Mouse (Mus musculus): ENCODE measurements around the gene Zfp646.
"Not testable (repeated sequence)": the region's sequence is repeated elsewhere in the genome, so short reads cannot be mapped to it uniquely, and the experiment has no call there.

The Zfp646 gene

DNA sequence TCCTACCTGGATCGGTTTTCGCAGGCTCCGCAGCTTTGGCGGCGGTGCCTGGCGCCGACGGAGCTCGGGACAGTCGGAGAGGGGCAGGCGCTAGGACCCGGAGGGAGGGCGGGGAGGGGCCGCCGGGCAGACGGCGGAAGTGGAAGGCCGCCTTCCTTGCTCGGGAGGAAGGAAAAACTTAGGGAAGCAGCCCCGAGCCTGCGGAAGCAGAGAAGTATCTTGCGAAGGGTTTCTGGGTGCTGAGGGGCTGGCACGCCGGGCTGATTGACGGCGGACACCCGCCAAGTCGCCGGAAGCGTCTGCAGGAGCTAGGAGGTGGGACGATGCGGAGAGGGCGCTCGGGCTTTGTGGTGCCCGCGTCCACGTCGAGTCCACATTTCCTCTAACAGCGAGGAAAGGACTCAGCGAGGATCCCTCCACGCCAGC lies at the start of gene Zfp646:
Gene Zfp646, plus strand, starts transcription at position 181 of the 426 bp plus-strand sequence.
- peak; percentile 83 for DNase-seq (ENCODE audit: low read depth)

- no peak for DNase-seq (ENCODE audit: low read depth)
Measured at GRCm38 (mm10) chr7:127835550-127835949, 40.5 kb upstream of the Zfp646 start.

DNA sequence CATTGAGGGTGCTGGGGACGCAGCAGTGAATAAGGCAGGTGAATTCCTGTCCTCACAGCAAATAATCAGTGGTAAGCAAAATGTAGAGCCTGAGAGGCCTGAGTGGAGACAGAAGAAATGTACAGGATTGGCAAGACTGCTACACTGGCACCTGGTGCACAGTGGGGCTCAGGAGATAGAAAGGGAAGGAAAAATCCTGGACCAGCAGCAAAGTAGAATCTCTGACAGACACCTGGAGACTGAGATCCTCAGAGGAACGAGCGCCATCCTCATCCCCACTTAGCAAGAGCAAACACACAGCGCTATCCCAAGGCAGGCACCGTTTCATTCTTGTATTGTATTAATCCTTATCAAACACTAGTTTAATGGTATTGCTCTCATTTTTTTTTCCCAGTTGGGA lies 38.5 kb upstream of the Zfp646 start:
- no peak for DNase-seq (ENCODE audit: low read depth)

- not testable (repeated sequence) for DNase-seq (ENCODE audit: low read depth)
Measured at GRCm38 (mm10) chr7:127837878-127838277, 38.1 kb upstream of the Zfp646 start.

- DNase-seq (ENCODE audit: low read depth), result not testable (repeated sequence)
Measured at GRCm38 (mm10) chr7:127840031-127840430, 36.0 kb upstream of the Zfp646 start.

DNA sequence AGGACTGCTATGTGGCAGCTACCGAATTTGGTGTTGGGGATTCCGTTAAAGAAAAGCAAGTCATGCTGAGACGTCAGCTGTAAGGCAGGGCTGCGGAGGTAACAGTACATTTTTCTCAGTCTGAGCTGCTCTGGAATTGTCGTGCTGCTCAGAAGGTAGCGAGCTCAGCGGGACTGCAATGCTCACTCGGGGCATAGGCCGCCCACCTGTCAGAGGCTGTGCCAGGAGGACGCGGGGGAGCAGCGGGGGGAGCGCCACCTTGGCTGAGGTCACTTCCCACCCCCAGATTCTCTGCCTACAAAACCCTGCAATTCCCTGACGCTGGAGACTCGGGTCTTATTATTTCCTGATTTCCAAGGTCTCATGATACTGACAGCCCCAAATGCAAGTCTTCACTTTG lies 35.1 kb upstream of the Zfp646 start:
- no peak for DNase-seq (ENCODE audit: low read depth)

DNA sequence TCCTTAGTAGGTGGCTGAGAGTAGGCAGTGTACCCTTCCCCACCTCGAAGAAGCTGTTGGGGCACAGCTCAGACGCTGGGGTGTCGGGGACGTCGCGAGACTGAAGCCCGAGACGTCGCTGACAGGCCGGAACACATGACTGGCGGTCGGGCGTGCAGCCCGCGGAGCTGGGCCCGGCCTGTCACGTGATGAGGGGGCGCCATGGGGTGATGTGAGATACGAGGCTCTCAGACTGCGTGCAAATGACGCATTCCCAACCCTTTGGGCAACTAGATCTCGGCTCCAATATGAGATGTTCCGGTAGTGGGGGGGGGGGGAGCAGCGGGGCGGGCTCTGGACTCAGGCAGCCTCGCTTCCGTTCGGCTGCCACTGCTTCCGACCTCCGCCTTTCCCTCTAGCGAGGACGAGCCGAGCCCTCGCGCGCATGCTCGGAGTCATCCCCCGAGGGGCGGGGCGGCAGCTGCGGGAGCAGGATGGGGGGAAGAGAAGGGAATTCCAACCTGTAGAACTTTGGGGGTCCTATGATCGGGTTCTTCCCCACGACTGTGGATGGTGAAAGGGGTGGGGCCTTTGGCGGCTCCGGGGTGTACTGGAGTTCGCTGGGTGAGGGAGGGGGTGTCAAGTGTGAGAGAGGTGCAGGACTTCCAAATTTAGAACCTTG lies 34.6 kb upstream of the Zfp646 start:
- DNase-seq (ENCODE audit: low read depth), result peak; percentile 96

GRCm38 (mm10) chr7:127842001-127842718 lies 33.9 kb upstream of the Zfp646 start:
- peak; percentile 89 for DNase-seq (ENCODE audit: low read depth)

- peak; percentile 67 for DNase-seq (ENCODE audit: low read depth)
Measured at GRCm38 (mm10) chr7:127849973-127850875, 25.8 kb upstream of the Zfp646 start.

DNA sequence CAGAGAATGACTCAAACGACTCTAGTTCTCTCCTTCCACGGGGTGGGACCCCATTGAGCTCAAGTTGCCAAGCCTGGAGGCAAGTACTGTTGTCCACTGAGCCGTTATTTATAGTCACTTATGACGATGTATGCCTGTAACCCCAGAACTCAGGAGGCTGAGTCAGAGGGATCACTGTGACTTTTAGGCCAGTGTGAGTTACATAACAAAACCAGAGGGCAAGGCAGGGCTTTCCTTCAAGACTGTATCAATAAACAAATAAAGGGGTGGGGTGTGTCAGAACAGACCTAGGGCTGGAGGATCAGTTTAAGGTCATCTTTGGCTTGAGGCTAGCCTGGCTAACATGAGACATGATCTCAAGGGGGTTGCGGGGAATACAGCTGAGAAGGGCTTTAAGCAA lies 25.1 kb upstream of the Zfp646 start:
- DNase-seq (ENCODE audit: low read depth), result peak; percentile 86

DNA sequence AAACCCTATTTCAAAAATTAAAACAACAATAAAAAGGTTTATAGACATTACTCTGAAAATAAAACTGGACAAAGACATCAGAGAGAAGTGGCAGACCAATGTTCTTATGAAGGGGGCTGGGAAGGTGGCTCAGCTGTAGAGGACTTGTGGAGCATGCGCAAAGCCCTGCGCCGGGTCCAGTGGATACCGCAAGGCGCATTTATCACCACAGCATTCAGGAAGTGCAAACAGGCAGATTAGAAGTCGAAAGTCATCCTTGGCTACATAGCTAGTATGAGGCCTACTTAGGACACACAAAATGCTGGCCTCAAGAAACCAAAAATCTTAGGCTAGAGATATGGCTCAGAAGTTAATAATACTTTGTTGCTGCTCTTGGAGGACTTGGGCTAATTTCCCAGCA lies 17.8 kb upstream of the Zfp646 start:
- no peak for DNase-seq (ENCODE audit: low read depth)

- DNase-seq (ENCODE audit: low read depth), result no peak
Measured at GRCm38 (mm10) chr7:127866434-127866833, 9.6 kb upstream of the Zfp646 start.

DNA sequence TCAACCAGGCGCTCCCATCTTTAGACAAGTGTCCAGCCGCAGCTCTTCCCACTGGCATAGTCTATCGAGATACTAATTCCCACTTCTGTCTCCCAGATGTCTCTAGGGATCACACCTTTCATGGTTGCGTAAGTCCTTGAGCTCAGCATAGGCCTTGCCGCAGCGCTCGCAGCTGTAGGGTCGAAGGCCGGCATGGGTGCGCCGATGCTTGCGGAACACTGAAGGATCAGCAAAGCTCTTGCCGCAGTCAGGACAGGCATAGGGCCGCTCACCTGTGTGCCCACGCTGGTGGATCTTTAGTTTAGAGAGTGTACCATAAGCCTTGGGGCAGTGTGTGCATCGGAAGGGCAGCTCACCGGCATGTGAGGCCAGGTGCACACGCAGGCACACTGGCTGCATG lies 8.4 kb upstream of the Zfp646 start:
- no peak for DNase-seq (ENCODE audit: low read depth)

GRCm38 (mm10) chr7:127869149-127869810 lies 6.7 kb upstream of the Zfp646 start:
- DNase-seq (ENCODE audit: low read depth), result peak; percentile 45

GRCm38 (mm10) chr7:127870136-127870821 lies 5.7 kb upstream of the Zfp646 start:
- DNase-seq (ENCODE audit: low read depth), result peak; percentile 17

- no peak for DNase-seq (ENCODE audit: low read depth)
Measured at GRCm38 (mm10) chr7:127874812-127875626, 1.0 kb upstream of the Zfp646 start.

DNA sequence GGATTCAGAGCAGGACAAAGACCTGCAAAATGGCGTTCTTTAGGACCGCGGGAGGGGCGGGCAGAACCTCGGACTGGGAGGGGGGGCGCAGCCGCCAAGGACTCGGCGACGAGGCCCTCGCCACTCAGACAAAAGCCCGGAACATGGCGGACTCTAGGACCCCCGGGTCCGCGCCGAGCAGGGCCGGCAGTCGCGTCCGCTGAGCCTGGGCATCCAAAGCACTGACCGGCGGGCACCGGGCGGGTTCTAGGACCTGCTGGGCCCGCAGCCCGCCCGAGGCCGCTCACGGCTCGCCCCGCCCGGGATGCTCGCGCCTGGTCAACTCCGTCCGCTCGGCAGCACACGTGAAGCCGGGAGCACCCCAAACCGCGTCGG lies 407 bp upstream of the Zfp646 start:
- DNase-seq (ENCODE audit: low read depth), result peak; percentile 92

DNA sequence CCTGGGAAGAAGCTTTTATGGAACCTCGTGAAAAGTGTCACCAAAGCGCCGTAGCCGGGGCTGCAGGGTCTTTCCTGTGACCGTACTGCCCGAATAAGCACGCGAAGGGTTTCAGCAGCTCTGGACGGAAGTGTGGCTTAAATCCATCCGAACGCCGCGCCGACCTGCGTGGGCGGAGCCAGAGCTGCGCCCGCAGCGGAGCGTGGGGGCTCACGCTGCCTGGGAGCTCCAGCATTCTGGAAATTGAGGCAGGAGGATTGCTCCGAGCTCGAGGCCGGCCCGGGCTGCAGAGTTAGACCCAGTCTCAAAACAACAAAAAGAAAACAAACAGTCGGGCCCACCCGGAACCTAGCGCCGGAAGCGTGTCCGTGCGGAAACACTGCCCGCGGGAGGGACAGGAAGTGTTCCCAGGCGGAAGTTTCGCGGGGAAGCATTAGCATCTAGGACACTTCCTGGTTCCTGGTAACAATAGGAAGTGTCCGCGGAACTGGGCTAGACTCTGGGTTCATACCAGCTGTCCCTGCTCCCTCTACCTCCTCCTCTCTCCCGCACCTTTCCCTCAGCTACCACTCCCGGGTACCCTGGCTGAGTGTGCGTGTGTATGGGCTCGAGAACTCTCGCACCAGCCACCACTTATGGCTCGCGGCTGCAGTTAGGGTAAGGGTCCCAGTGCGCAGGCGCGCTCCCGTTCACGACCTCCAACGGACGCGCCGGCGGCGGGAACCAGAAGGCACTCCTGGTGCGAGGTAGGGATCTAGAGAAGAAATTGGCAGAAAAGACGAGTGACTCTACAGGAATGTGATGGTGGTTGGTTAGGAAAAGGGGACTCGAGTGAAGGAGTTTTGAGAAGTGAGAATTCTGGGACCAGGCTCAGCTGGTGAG lies 687 bp downstream of the Zfp646 start, which contains the start of gene Zfp668:
Gene Zfp668, minus strand, starts transcription at position 362 of the 882 bp plus-strand sequence.
- peak; percentile 92 for DNase-seq (ENCODE audit: low read depth)

DNA sequence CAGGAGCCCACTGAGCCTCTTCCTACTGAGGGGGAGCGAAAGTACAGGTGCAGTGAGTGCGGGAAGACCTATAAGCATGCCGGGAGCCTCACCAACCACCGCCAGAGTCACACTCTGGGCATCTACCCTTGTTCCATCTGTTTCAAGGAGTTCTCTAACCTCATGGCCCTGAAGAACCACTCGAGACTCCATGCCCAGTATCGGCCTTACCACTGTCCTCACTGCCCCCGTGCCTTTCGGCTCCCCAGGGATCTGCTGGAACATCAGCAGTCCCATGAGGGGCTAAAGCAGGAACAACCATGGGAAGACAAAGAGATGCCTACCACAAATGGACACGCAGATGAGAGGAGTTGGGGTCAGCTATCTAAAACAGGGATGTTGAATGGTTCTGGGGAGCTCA lies 3.3 kb downstream of the Zfp646 start:
- DNase-seq (ENCODE audit: low read depth), result no peak
